Mouse (Mus musculus): ENCODE results near the gene Nudt9.
A peak's percentile ranks its signal among the peaks of the same experiment; 100 is the strongest.

Gene Nudt9

DNA sequence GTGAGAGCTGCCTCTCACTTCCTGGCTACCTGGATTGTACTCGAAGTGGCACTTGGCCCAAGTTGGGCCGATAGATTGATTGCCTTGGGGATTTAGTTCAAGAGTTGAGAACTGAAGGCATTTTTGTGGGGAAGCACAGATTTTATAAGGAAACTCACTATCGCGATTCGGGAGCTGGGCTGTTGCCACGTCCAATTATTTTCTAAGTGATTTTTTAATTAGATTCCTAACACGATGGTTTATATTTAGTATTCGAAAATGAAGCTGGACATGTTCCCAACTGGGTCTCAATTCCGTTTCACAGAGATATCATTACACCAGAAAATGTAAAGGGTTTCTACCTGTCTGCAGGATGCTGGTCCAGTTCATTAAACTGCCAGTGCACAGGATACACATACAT, 39.3 kb downstream of the Nudt9 start:
- no peak for DNase-seq

DNA sequence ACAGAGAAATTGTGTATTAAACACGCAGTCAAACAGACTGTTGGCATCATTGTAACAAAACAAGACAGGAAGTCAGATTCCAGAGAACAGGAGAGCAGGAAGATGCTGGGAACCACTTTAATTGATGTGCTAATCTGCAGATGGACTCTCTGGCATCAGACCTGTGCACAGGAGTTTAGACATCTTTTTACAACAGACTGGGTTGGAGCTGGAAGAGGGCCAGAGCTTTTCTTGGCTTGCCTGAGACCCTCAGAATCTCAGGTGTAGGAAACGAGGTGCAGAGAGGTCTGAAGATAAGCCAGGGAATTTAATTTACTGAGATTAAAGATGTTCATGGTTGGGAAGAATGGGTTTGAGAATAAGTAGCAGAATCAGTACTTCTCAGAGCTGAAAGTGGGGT, 43.6 kb downstream of the Nudt9 start:
- DNase-seq, result peak in 1 of 2 experiments; percentile 44

DNA sequence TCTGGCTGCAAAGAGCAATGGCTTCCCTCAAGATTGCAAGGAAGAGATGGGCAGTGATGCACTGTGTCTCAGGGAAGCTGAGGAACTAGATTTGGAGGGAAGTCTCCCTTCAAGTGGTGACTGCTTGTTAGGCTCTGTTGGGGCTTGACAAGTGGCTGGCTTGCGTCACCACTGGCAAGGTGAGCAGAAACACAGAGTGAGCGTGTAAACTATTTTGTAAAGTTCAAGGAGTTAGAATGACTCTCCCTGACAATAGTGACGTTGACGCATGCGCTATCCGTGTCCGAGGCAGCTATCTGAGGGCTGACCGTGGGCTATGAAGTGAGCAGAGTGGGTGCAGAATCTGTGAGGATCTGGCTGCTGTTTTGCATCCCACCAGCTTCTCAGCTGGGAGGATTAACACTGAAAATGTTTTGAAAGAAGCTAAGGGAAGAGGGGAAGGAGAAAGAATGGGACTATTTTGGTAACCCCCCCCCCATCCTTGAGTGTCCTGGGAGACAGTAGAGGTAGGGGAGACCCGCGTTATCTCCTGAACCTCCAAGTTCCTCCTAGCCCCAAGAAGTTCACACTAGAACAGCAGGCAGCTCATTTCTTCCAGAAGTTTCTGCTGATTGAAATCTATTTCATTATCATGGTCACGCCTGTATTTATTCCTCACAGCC, 49.4 kb downstream of the Nudt9 start:
- DNase-seq, result no peak

DNA sequence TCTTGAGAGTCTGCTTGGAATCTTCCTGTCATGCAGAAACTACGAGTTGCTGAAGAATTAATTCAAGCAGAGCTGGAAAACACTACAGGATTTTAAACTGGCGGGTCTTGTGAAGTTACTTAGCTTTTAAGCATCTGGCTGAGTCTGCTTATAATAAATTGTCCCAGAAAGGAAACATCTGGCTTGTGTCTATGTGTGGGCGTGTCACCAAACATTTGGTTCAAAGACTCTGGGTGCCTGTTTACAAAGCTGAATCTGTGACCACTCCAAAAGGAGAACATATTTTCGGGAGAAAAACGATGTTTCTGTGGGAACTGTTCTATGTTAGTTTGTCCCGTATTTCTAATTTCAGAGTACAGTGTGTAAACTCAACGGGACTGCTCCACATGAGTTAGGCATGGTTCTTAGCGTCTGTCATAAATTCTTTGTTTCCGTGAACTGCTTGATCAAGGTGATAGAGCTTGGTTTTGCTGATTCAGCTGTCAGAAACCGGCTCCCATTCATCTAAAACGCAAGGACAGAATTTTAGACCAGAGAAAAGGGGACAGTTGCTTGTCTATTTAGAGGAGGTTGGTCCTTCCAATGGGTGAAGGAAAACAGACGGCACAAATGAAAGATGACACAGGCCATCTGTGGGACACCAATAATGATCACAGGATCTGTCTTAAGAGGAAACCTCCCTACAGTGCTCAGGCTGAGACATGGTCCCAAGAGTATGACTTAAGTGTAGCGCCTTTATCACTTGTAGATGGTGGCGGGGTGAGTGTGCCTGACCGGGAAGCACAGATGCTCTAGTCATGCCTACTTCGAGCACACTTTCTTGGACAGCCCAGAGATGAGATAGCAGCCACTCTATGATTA, 50.2 kb downstream of the Nudt9 start:
- no peak for DNase-seq

DNA sequence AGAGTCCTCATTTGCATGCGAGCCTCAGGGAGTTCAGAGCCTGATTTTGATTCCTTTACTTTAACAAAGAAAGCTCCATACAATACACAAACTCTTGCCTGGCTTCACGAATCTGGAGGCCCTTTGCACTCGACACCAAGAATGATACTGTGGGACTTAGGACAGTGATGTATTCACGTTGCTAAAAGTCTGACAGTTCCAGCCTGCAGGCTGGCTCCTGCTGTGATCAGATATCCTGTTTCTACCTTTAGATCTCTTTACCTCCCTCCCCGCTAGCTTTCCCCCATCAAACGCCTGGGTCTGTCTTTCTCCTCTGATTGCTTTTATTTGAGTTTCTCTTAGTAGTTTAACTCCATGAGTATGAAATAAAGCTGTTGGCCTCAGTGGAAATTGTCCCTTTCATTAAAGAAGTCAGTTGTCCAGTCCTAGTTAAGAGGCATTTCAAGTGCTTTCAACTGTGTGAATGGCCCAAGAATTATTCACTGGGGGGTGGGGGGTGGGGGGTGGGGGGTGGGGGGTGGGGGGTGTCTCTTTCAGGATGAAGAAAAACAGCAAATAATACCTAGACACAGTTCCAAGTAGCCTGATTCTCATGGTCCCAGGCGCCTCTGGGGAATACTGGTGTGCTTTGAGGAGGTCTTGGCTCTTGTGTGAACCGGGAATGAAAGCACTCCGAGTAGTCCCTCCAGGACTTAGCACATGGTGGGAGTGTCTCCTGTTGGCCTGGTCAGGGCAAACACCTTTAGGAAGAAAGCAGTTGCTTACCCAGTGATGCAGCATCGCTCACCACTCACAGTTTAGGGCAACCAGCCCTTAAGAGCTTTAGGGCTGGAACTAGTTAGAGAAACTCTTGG, 55.8 kb downstream of the Nudt9 start:
- DNase-seq, result no peak

DNA sequence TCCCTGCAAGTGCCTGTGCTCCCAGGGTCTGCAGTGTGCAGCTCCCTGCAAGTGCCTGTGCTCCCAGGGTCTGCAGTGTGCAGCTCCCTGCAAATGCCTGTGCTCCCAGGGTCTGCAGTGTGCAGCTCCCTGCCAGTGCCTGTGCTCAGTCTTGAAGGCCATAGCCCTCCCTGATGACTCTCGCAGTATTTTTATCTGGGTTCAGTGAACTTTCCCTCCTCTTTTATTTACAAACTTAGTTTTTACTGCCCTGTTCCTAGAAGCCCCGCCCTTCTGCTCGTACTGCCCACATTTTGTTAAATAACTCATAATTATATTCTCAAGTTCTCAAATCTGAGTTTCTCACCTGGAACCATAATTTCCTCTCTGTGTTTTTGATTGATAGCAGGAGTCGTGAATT, 57.1 kb downstream of the Nudt9 start:
- no peak for DNase-seq

DNA sequence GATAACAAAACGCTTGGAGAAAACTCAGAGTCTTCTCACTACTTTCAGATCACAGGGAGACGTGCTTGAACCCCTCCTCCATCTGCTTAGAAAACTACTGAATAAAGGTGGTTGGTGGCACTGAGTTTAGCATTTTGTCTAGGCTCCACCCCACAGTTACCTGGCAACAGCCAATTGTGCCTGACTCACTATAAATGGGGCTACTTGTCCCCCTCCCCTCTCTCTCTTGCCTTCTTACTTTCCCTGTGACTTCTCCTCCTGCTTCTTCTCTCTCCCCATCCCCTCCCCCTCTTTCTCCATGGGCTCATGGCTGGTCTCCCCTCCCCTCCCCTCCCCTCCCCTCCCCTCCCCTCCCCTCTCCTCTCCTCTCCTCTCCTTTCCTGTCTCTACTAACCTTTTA, 58.0 kb downstream of the Nudt9 start:
- no peak for DNase-seq

DNA sequence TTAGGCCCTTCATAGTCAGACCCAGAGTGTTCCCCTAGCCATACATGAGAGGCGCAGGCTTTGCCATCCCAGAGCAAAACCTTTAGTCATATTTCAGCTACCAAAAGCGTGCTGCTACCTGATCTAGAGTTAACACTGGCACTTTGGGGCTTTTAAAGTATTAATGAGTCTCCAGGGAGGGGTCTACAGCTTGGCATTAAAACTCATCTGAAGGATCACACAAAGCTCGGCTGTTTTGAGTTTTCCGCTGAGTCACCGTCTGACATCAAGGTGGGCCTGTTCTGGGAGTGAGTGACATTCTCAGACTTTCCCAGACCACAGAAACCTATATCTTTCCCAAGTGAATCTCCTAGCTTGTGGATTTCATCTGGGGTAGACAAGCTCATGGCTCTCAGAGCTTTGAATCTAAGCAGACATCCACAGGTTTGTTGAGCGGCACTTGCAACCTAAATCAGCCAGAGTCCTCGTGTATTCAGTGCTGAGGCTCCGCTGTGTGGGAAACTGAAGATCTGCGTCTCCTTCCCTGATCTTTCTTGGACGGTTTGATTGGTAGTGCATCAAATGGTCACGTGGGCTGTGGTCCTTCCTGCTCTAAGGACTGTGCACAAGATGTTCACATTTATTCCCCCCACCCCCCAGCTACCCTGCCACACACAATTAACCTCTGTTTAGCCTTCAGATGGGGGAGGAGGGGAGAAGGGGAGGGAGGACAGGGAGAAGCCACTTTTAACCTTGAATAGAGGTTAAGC, 62.2 kb downstream of the Nudt9 start:
- peak; percentile 21 to 32 for DNase-seq

DNA sequence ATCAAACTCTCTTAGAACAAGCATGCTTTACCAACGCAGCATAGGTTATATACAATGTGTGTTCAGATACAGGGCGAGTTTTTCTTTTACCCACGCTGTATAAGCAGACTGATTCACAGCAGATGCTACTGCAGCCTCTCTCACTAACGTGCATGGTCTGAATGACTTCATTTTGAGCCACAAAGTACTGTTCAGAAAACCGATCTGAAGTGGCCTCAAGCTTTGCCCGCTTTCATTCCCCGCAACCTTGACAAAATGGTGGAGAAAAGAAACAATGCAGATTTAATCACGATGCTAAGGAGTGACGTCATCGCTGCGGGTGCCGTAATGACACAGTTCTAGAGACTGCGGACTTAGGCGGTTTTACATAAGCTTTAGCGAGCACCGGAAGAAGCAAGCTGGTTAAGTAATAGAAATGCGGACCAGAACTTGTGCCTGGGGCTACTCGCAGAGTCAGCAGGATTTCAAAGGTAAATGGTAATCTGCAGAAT, 62.8 kb downstream of the Nudt9 start:
- peak; percentile 57 to 58 for DNase-seq

DNA sequence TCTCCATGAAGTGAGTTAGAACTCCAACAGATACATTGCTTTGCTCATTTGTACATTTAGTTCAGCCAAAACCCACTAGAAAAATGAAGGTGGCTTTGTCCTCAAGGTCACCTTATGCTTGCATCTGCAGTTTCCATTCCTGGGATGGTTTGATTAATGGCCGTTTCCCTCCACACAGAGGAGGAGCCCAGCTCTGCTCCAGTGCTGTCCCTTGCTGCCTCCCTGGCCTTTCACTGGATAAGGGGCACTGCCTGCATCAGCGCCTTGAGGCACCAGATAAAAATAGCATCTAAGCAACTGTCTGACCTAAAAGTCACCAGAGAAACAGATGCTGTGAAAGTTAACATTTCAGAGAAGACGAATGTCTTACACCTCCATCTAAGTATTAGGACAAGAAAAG, 63.4 kb downstream of the Nudt9 start:
- DNase-seq, result peak in 1 of 2 experiments; percentile 20

DNA sequence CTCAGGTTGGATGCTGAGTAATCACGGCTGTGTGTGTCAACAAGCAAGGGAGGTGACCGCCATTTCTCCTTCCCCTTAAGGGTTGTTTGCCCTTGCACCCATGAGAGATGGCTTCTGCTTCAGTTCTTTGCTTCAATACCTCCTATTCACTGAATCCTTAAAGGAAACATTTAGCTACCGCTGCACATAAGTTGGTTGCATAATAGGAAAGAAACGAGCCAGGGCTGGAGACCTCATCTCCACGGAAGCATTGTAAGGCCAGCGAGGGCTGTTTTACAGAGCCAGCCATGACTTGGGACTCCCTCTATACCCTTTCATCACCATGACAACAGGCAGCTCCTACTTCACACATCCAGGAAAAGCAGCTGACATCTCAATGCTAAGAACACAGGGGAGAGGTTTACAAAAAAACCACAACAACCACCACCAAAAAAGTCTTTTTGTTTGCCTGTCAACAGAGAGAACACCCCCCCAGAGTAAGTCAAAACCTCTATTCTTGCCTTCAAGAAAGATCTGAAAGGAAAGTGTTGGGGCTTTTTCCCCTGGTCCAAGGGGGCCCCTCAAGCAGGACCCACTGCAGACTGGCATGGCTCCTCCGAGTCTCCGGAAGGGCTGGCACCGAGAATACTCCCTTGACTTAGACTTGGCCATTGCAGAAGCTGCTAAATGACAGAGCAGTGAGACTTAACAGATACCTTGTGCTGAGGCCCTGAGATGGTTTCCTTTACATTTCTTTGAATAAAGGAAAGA, 64.2 kb downstream of the Nudt9 start:
- peak in 1 of 2 experiments; percentile 20 for DNase-seq

DNA sequence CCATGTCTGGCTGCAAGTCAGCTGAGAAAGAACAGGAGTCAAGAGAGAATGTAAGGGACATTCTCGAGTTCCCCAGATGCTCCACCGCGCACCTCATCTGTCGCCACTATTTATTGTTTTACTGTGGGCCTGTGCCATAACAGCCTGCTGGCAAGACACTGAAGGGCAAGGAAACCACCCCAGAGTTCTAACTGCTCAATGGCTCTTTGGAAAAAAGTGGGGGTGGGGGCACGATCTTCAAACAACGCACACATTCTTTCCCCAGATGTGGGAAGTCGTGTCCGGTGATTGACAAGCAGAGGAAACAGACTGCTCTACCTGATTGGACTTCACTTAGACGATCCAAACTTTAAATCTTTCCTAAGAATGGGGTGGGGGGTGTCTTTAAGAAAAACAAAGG, 65.9 kb downstream of the Nudt9 start:
- DNase-seq, result no peak

DNA sequence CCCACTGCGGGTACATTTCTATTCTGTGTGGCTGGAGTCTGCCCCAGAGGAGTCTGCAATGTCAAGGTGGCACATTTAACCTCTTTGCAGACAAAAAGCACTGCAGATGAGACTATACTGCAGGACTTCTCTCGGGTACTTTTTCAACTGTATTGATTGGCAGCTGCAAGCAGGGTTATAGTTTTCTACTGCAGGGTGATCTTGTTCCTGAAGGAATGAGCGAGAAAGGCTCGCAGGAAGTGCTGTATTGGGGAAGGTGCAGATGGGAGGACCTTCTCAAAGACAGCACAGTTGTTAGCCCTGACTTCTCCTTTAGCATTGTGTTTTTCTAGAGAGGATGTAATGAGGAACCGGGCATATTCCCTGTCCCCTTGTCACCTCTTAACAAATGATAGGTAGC, 66.4 kb downstream of the Nudt9 start:
- DNase-seq, result no peak

DNA sequence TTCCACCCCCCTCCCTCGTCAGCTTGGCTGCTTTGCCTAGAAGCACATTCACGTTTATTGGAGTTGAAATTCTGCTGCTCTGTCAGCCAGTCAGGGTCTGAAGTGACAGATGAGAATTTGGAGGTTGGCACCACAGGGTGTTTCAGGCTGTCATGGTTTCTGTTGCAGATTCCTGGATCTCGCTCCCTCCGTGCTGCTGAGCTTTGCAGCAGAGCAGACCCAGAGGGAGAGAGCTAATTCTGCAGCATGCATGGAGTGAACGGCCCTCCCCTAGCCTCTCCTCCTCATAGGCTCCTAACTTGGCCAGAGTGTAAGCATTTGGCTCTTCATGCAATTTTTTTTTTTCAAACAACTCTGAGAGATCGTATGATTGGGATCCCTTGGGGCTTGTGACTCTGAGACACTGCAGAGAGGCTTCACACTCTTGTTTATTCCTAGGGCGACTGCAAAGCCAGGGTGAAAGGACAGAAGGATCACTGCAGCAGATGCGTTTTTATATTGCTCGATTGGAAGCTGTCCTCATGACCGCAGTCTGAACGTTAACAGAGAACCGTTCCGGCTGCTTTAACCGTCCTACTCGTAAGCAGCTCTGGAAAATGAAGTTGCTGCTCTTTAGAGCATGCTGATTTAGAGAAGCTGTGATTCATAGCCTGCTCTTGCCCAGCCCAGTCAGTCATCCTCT, 67.5 kb downstream of the Nudt9 start, which contains the start of gene Sparcl1:
Sparcl1 (minus strand) TSS at position 243 of the 682 bp plus-strand sequence.
- peak; percentile 51 to 62 for DNase-seq
